Mouse (Mus musculus): ENCODE measurements at regions not wholly inside any gene's neighbourhood (a gene's known extent, or its start where the extent isn't known, plus 50 kb on each side); places are given as distances from the start of the nearest gene placed in this dataset.
A peak's percentile ranks its signal among the peaks of the same experiment; 100 is the strongest.

DNA sequence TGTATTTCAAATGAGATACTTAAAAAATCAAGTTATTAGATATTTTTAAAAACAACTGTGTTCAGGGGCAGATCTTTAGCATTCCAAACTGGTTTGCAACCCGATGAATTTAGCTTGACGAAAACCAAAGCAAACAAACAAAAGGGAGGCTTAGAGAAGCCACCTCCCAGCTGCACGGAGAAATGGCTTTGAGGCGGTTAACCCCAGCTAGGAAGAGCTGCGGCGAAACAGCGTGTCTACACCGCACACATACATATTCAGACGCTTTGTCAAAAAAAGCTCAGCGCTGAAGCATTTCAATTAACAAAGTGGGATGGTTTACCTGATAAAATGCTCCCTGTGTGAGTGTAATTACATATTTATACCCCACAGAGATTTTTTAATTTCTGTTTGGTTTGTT, 123.0 kb upstream of the Ap5m1 start:
- no peak overlapping the region for H3K27ac ChIP-seq

GRCm38 (mm10) chr14:48930886-48931285, 135.0 kb upstream of the Ap5m1 start:
- TF ChIP-seq CTCF (conservative IDR thresholded peaks at IDR 0.05) = no peak
- H3K27ac ChIP-seq = no peak overlapping the region
- no peak overlapping the region for H3K4me3 ChIP-seq
- no peak for DNase-seq (ENCODE audit: low spot score in 2 of 2)

More for the DNA sequence above, 123.0 kb upstream of the Ap5m1 start:
- peak overlapping the region; percentile 29; the same call in 1 of the 2 replicates for H3K4me3 ChIP-seq
- no peak for DNase-seq (ENCODE audit: low spot score in 2 of 2)
- TF ChIP-seq CTCF (conservative IDR thresholded peaks at IDR 0.05) = no peak

DNA sequence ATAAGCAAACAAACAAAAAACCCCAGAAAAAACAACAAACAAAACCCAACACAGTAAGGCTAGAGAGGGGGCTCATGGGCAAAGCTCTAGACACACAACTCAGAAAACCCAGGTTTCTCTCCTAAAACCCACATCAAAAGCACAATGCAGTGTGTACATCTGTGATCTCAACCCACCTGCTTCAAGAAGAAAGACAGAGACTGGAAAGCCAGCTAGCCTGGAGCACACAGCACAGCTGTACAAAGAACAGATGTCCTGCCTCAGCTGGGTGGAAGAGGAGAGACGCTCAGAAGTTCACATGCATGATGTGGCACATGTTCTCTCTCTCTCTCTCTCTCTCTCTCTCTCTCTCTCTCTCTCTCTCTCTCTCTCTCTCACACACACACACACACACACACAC, 140.0 kb upstream of the Ap5m1 start:
- no peak for TF ChIP-seq CTCF (conservative IDR thresholded peaks at IDR 0.05)
- H3K27ac ChIP-seq = no peak overlapping the region
- DNase-seq (ENCODE audit: low spot score in 2 of 2) = no peak
- no peak overlapping the region for H3K4me3 ChIP-seq

DNA sequence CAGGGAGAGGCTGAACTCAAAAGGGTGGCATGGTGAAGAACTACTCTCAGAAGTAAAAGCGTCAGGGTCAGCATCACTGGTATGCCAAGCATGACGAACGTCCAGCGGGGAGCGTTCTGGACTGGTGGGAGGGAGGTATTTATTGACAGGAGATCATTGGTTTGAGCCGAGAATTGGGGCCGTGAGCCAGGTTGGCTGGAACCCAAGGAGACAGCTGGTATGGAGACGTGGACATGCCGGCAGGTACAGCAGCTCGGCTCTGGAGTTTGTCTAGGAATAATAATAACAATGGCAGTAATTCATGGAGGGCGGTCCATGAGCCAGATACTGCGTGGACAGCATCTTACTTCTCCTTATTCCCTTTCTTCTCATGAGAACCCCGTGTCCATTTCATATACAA, 156.5 kb upstream of the Ap5m1 start:
- no peak for TF ChIP-seq CTCF (conservative IDR thresholded peaks at IDR 0.05)
- no peak for DNase-seq (ENCODE audit: low spot score in 2 of 2)
- H3K4me3 ChIP-seq = no peak overlapping the region
- no peak overlapping the region for H3K27ac ChIP-seq

DNA sequence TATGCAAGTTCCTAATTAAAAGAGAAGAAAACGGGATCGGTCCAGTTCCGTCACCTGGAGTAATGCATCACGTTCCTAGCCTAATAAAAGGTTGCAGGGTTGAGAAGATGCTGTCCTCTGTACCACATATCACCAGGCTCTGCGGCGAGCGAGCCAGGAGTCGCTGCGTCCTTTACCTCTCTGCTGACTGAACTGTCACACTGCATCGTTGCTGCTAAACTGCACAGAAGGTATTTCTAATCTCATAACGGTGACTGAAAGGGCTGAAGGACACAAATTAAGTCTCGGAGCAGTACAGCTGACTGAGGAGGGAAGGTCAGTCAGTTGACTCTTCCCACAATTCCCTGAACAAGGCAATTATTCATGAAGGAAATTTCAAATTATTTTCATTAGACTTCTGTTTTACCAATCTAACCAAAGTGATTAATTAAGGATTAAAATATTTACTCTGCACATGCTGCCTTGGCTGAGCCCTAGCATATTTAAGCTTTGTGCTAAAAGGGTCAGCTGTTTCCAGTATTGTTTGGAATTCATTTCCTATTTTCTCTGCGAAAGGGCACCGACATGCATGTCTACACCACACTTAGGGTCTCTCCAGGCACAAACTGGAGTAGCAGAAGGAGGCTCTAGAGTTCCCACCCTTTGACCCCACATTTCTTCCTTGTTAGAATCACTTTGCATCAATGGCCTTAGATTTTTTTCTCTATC, 157.8 kb upstream of the Ap5m1 start:
- DNase-seq (ENCODE audit: low spot score in 2 of 2) = no peak
- no peak overlapping the region for H3K27ac ChIP-seq
- no peak for TF ChIP-seq CTCF (conservative IDR thresholded peaks at IDR 0.05)
- no peak overlapping the region for H3K4me3 ChIP-seq

- no peak overlapping the region for H3K4me3 ChIP-seq
- TF ChIP-seq CTCF (conservative IDR thresholded peaks at IDR 0.05) = no peak
- H3K27ac ChIP-seq = no peak overlapping the region
Observed at GRCm38 (mm10) chr14:48907403-48907973, 158.4 kb upstream of the Ap5m1 start.

DNA sequence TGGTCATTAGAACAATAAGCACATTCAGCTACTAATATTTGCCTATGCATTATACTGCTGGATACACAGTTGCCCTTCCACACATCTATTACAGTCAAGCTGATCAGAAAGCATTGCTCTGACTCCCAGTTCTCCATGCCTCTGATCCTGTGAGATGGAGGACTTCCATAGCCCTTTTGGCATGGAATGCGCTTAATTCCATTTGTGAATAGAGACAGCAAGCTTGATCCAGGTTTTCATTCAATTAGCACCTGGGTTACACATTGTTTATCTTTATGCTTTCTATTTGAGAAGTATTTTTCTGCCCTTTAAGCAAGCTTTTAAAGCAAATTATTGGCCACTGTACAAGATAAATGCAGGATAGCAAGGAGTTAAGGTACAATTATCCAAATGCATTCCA, 158.9 kb upstream of the Ap5m1 start:
- no peak overlapping the region for H3K4me3 ChIP-seq
- no peak overlapping the region for H3K27ac ChIP-seq
- no peak for DNase-seq (ENCODE audit: low spot score in 2 of 2)
- TF ChIP-seq CTCF (conservative IDR thresholded peaks at IDR 0.05) = no peak

More at GRCm38 (mm10) chr14:48907403-48907973, 158.4 kb upstream of the Ap5m1 start:
- no peak for DNase-seq (ENCODE audit: low spot score in 2 of 2)

DNA sequence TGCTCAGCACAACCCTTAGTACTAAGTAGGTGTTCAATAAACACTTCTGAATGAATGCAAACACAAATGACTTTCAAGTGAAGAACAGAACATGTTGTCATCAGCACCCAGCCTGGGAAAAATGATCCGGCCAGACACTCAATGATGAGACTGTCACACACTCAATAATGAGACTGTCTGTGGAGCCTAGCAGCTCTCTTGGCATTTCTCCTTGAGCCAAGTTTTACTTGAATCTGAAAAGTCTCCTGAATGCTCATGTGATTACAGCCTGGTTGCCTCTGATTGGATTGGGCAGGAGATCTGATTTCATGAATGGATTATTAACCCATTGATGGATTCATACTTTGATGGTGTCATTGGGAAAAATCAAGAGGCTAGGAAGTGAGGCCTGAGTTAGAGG, 161.3 kb upstream of the Ap5m1 start:
- Histone ChIP-seq H3K4me3 (no peak overlapping the region), H3K27ac (no peak overlapping the region)
- DNase-seq (ENCODE audit: low spot score in 2 of 2) = no peak
- no peak for TF ChIP-seq CTCF (conservative IDR thresholded peaks at IDR 0.05)

GRCm38 (mm10) chr14:48903526-48903925, 162.4 kb upstream of the Ap5m1 start:
- Histone ChIP-seq H3K27ac (no peak overlapping the region), H3K4me3 (no peak overlapping the region)
- TF ChIP-seq CTCF (conservative IDR thresholded peaks at IDR 0.05) = no peak
- no peak for DNase-seq (ENCODE audit: low spot score in 2 of 2)

DNA sequence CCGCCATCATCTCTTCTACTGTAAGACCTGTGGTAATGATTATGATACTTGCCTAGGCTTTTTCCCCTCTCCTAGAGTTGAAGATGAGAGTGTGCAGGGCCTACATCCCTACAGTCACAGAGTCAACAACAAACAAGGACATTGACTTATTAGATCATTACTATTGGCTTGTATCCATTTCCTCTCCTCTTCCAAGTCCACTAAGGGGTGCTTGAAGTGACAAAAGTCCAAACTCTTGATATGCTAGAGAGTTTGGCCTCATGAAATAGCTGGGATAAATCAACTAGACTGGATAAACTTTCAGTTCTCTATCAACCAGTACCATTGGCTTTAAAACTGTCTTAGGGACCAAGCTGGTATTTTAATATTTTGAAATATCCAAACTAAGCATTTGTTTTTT, 165.7 kb upstream of the Ap5m1 start:
- Histone ChIP-seq H3K27ac (no peak overlapping the region), H3K4me3 (no peak overlapping the region)
- DNase-seq (ENCODE audit: low spot score in 2 of 2) = no peak
- TF ChIP-seq CTCF (conservative IDR thresholded peaks at IDR 0.05) = no peak

DNA sequence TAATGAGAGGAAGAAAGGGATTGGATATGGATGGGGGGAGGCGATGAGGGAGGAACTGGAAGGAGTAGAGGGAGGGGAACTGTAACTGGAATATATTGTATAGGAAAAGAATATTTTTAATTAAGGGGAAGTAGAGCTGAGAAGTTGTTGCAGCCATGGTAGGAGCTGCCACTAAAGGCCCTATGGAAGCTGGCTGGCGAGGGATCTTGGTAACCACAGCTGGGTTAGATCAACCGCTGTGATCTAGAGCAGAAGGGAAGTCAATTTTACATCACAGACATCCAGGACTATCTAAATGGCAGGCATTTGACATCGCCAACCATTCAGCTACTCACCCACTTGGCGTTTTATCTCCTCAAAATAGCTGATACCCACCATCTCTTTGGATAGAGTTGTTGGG, 168.8 kb upstream of the Ap5m1 start:
- no peak for DNase-seq (ENCODE audit: low spot score in 2 of 2)
- H3K27ac ChIP-seq = no peak overlapping the region
- TF ChIP-seq CTCF (conservative IDR thresholded peaks at IDR 0.05) = no peak
- H3K4me3 ChIP-seq = no peak overlapping the region

- DNase-seq (ENCODE audit: low spot score in 2 of 2) = no peak
- Histone ChIP-seq H3K27ac (no peak overlapping the region), H3K4me3 (no peak overlapping the region)
- no peak for TF ChIP-seq CTCF (conservative IDR thresholded peaks at IDR 0.05)
Observed at GRCm38 (mm10) chr14:48896235-48896634, 169.7 kb upstream of the Ap5m1 start.

GRCm38 (mm10) chr14:48891216-48891615, 174.7 kb upstream of the Ap5m1 start:
- TF ChIP-seq CTCF (conservative IDR thresholded peaks at IDR 0.05) = no peak
- H3K4me3 ChIP-seq = no peak overlapping the region
- no peak for DNase-seq (ENCODE audit: low spot score in 2 of 2)
- no peak overlapping the region for H3K27ac ChIP-seq

GRCm38 (mm10) chr14:48888954-48889353, 176.9 kb upstream of the Ap5m1 start:
- no peak for DNase-seq (ENCODE audit: low spot score in 2 of 2)
- no peak overlapping the region; the same call in 1 of the 2 replicates for H3K4me3 ChIP-seq
- no peak overlapping the region for H3K27ac ChIP-seq

More at GRCm38 (mm10) chr14:48888954-48889353, 176.9 kb upstream of the Ap5m1 start:
- TF ChIP-seq CTCF (conservative IDR thresholded peaks at IDR 0.05) = peak; percentile 62
